Mouse (Mus musculus) G1E (cell line): ENCODE data around the gene Olfr71. TPM values are rescaled to one million over a fixed set of nuclear protein-coding genes. Genes with fewer than 3 reads are reported as not detected.
A peak's percentile ranks its signal among the peaks of the same experiment; 100 is the strongest.

ENCODE experiments used
- ATAC-seq: 2 replicates; pipeline ENCODE4 v1.8.0; 2016; ENCODE audit warnings: mild to moderate bottlenecking; ENCODE audit not compliant: insufficient number of reproducible peaks, poor library complexity, low FRiP score, severe bottlenecking; ENCODE audit errors: extremely low read depth
- DNase-seq: peaks from one replicate; pipeline ENCODE4 v3.0.0; 2012; ENCODE audit warnings: low spot score
- H3K27me3 ChIP-seq: 2 replicates; pipeline ENCODE4 v1.6.1; 2012; ENCODE audit warnings: mild to moderate bottlenecking, low read length, inconsistent platforms; ENCODE audit not compliant: insufficient read depth
- H3K36me3 ChIP-seq: replicated peaks from 2 replicates; pipeline ENCODE3; 2012; ENCODE audit warnings: mild to moderate bottlenecking, inconsistent platforms
- H3K4me1 ChIP-seq: 2 replicates; pipeline ENCODE4 v1.6.1; 2012; ENCODE audit warnings: low read depth, low read length, inconsistent platforms, mixed read lengths; ENCODE audit not compliant: insufficient read depth
- H3K4me3 ChIP-seq: 2 replicates; pipeline ENCODE4 v1.5.1; 2012; ENCODE audit warnings: low read depth, mild to moderate bottlenecking, inconsistent platforms, low read length, moderate library complexity, mixed read lengths
- H3K9me3 ChIP-seq: replicated peaks from 2 replicates; pipeline ENCODE4 v1.6.1; 2012; ENCODE audit warnings: inconsistent platforms
- CTCF ChIP-seq: IDR thresholded peaks from 2 replicates; pipeline ENCODE4 v1.5.1; 2012; ENCODE audit warnings: low read depth, low read length, inconsistent platforms, mixed read lengths
- GATA1 ChIP-seq: IDR thresholded peaks from 2 replicates; pipeline ENCODE4 v1.6.1; 2012; ENCODE audit warnings: borderline replicate concordance, low read length, inconsistent platforms, mixed read lengths
- GATA2 ChIP-seq: IDR thresholded peaks from 2 replicates; pipeline ENCODE4 v1.6.1; 2012; ENCODE audit warnings: low read depth, low read length, inconsistent platforms, borderline replicate concordance
- POLR2AphosphoS5 ChIP-seq: IDR thresholded peaks from 2 replicates; pipeline ENCODE4 v1.6.1; 2012; ENCODE audit warnings: low read depth, low read length, inconsistent platforms; ENCODE audit not compliant: insufficient replicate concordance
- TAL1 ChIP-seq: conservative IDR thresholded peaks from 2 replicates; pipeline ENCODE4 v1.6.1; 2012; ENCODE audit warnings: low read depth, low read length, inconsistent platforms, mixed read lengths
- polyA plus RNA-seq: library from polyadenylated mRNA; stranded (reverse); fragments of >175 nt; gene quantifications from 2 replicates; pipeline ENCODE4 v1.2.3, GENCODE M21; 2012
- total RNA-seq, 2 experiments: library from RNA; stranded (forward) in 1 of 2; stranded (reverse) in 1 of 2; fragments of 200-1000 nt in 1 of 2; fragments of >200 nt in 1 of 2; fragmentation: Nextera tagmentation in 1 of 2; gene quantifications; 2 replicates each; pipeline ENCODE4 v1.2.3; 2014 to 2017

Olfr71 gene
- total and polyA plus RNA-seq, 3 experiments, result 0.11 TPM; not detected in 2

- H3K27me3 ChIP-seq, result peaks cover 12% of the 10 kb centered on the region
- DNase-seq, result no peak
- TF ChIP-seq GATA2, result no peak
- TF ChIP-seq GATA1, result no peak
- TF ChIP-seq CTCF, result no peak
- no peak for TF ChIP-seq TAL1
- no peak for TF ChIP-seq POLR2AphosphoS5
- H3K36me3 ChIP-seq, result no peaks in the 10 kb centered on the region
- H3K4me1 ChIP-seq, result no peaks in the 10 kb centered on the region
- no peak overlapping the region for H3K4me3 ChIP-seq
- ATAC-seq, result no peak
- no peaks in the 10 kb centered on the region for H3K9me3 ChIP-seq
These were observed 12.1 kb upstream of the Olfr71 start for GRCm38 (mm10) chr4:43722191-43722590.

GRCm38 (mm10) chr4:43720491-43721228 lies 10.6 kb upstream of the Olfr71 start:
- Histone ChIP-seq H3K36me3 (no peaks in the 10 kb centered on the region), H3K4me3 (no peak overlapping the region), H3K4me1 (no peaks in the 10 kb centered on the region), H3K9me3 (no peaks in the 10 kb centered on the region), H3K27me3 (peaks cover 11% of the 10 kb centered on the region)
- TF ChIP-seq TAL1 (no peak), GATA2 (no peak), POLR2AphosphoS5 (no peak), GATA1 (no peak), CTCF (no peak)
- DNase-seq (no peak), ATAC-seq (no peak)

GRCm38 (mm10) chr4:43713652-43714219 lies 3.7 kb upstream of the Olfr71 start:
- Histone ChIP-seq H3K9me3 (no peaks in the 10 kb centered on the region), H3K4me1 (0 out of 2 replicates have a peak, but pooled peaks cover 3% of the 10 kb centered on the region), H3K36me3 (no peaks in the 10 kb centered on the region), H3K27me3 (peaks cover 38% of the 10 kb centered on the region), H3K4me3 (no peak overlapping the region)
- DNase-seq (no peak), ATAC-seq (no peak)
- no peak for TF ChIP-seq CTCF
- no peak for TF ChIP-seq TAL1
- no peak for TF ChIP-seq GATA2
- TF ChIP-seq POLR2AphosphoS5, result no peak
- no peak for TF ChIP-seq GATA1

- Histone ChIP-seq H3K9me3 (no peaks in the 10 kb centered on the region), H3K27me3 (peaks cover 51% of the 10 kb centered on the region), H3K36me3 (no peaks in the 10 kb centered on the region), H3K4me1 (0 out of 2 replicates have a peak, but pooled peaks cover 3% of the 10 kb centered on the region), H3K4me3 (no peak overlapping the region)
- DNase-seq (peak; percentile 60), ATAC-seq (no peak)
- no peak for TF ChIP-seq POLR2AphosphoS5
- peak; percentile 63 for TF ChIP-seq CTCF
- no peak for TF ChIP-seq GATA2
- TF ChIP-seq GATA1, result no peak
- TF ChIP-seq TAL1, result no peak
These were observed 1.8 kb upstream of the Olfr71 start for GRCm38 (mm10) chr4:43711821-43712220.

- TF ChIP-seq TAL1 (no peak), GATA2 (no peak), CTCF (no peak), GATA1 (no peak), POLR2AphosphoS5 (no peak)
- ATAC-seq, result no peak
- Histone ChIP-seq H3K4me3 (no peak overlapping the region), H3K9me3 (no peaks in the 10 kb centered on the region), H3K4me1 (no peaks in the 10 kb centered on the region), H3K36me3 (no peaks in the 10 kb centered on the region), H3K27me3 (peaks cover 59% of the 10 kb centered on the region)
- DNase-seq, result no peak
These were observed 4.1 kb downstream of the Olfr71 start for GRCm38 (mm10) chr4:43705991-43706390.

GRCm38 (mm10) chr4:43703851-43704250 lies 6.2 kb downstream of the Olfr71 start:
- Histone ChIP-seq H3K36me3 (no peaks in the 10 kb centered on the region), H3K9me3 (no peaks in the 10 kb centered on the region), H3K4me3 (no peak overlapping the region), H3K4me1 (no peaks in the 10 kb centered on the region), H3K27me3 (peaks cover 47% of the 10 kb centered on the region)
- ATAC-seq (no peak), DNase-seq (no peak)
- TF ChIP-seq POLR2AphosphoS5 (no peak), TAL1 (no peak), GATA2 (no peak), CTCF (no peak), GATA1 (no peak)
